Mouse (Mus musculus): ENCODE measurements around the gene Prkca. TPM values are rescaled to one million over a fixed set of nuclear protein-coding genes. Genes with fewer than 3 reads are reported as not detected.

Gene Prkca
- total RNA-seq (2021): 100 to 1,000 TPM; 166 to 177 TPM

GRCm38 (mm10) chr11:108343789-108344462 is at the start of gene Prkca:
Gene Prkca (minus strand): TSS chr11:108343928.
- DNase-seq (ENCODE audit: low spot score in 2 of 2): peak; percentile 95 to 96
- intact Hi-C loops (cut with DNase I): loop anchor here (5.0 to 10.0 kb wide), 3 partner anchors 122 to 309 kb away; no protein-coding TSS in a partner anchor

- intact Hi-C loops (cut with DNase I): no loop called here
Observed at GRCm38 (mm10) chr11:108385666-108386024, 41.9 kb upstream of the Prkca start.

GRCm38 (mm10) chr11:108384920-108385665 is 41.4 kb upstream of the Prkca start:
- DNase-seq (ENCODE audit: low spot score in 2 of 2): no peak
- intact Hi-C loops (cut with DNase I): no loop called here

More at GRCm38 (mm10) chr11:108385666-108386024, 41.9 kb upstream of the Prkca start:
- no peak for DNase-seq (ENCODE audit: low spot score in 2 of 2)

GRCm38 (mm10) chr11:108382664-108383063 is 38.9 kb upstream of the Prkca start:
- DNase-seq (ENCODE audit: low spot score in 2 of 2): no peak

GRCm38 (mm10) chr11:108378363-108378751 is 34.6 kb upstream of the Prkca start:
- no peak for DNase-seq (ENCODE audit: low spot score in 2 of 2)
- intact Hi-C loops (cut with DNase I): loop anchor here (2.0 to 5.0 kb wide), 3 partner anchors 250 to 516 kb away; no protein-coding TSS in a partner anchor

More at GRCm38 (mm10) chr11:108382664-108383063, 38.9 kb upstream of the Prkca start:
- intact Hi-C loops (cut with DNase I): no loop called here

GRCm38 (mm10) chr11:108377680-108378362 is 34.1 kb upstream of the Prkca start:
- peak; percentile 77 to 79 for DNase-seq (ENCODE audit: low spot score in 2 of 2)
- intact Hi-C loops (cut with DNase I): loop anchor here (2.0 to 5.0 kb wide), 4 partner anchors 249 to 516 kb away; no protein-coding TSS in a partner anchor

- intact Hi-C loops (cut with DNase I): loop anchor here (2.0 to 5.0 kb wide), 3 partner anchors 346 to 515 kb away; no protein-coding TSS in a partner anchor
- no peak for DNase-seq (ENCODE audit: low spot score in 2 of 2)
Observed at GRCm38 (mm10) chr11:108376815-108377214, 33.1 kb upstream of the Prkca start.

- DNase-seq (ENCODE audit: low spot score in 2 of 2): no peak
- intact Hi-C loops (cut with DNase I): no loop called here
Observed at GRCm38 (mm10) chr11:108367046-108367445, 23.3 kb upstream of the Prkca start.

- intact Hi-C loops (cut with DNase I): no loop called here
- DNase-seq (ENCODE audit: low spot score in 2 of 2): no peak
Observed at GRCm38 (mm10) chr11:108365600-108365999, 21.9 kb upstream of the Prkca start.

- intact Hi-C loops (cut with DNase I): no loop called here
- DNase-seq (ENCODE audit: low spot score in 2 of 2): no peak
Observed at GRCm38 (mm10) chr11:108364945-108365589, 21.3 kb upstream of the Prkca start.

- no peak for DNase-seq (ENCODE audit: low spot score in 2 of 2)
- intact Hi-C loops (cut with DNase I): no loop called here
Observed at GRCm38 (mm10) chr11:108363991-108364390, 20.3 kb upstream of the Prkca start.

- intact Hi-C loops (cut with DNase I): no loop called here
- no peak for DNase-seq (ENCODE audit: low spot score in 2 of 2)
Observed at GRCm38 (mm10) chr11:108362965-108363364, 19.2 kb upstream of the Prkca start.

GRCm38 (mm10) chr11:108360983-108361382 is 17.3 kb upstream of the Prkca start:
- intact Hi-C loops (cut with DNase I): no loop called here
- DNase-seq (ENCODE audit: low spot score in 2 of 2): no peak

GRCm38 (mm10) chr11:108358911-108359310 is 15.2 kb upstream of the Prkca start:
- DNase-seq (ENCODE audit: low spot score in 2 of 2): no peak
- intact Hi-C loops (cut with DNase I): no loop called here

- intact Hi-C loops (cut with DNase I): no loop called here
- DNase-seq (ENCODE audit: low spot score in 2 of 2): no peak
Observed at GRCm38 (mm10) chr11:108356020-108356419, 12.3 kb upstream of the Prkca start.

GRCm38 (mm10) chr11:108352842-108353388 is 9.2 kb upstream of the Prkca start:
- DNase-seq (ENCODE audit: low spot score in 2 of 2): no peak
- intact Hi-C loops (cut with DNase I): no loop called here

- no peak for DNase-seq (ENCODE audit: low spot score in 2 of 2)
- intact Hi-C loops (cut with DNase I): no loop called here
Observed at GRCm38 (mm10) chr11:108350799-108351198, 7.1 kb upstream of the Prkca start.

- DNase-seq (ENCODE audit: low spot score in 2 of 2): no peak
- intact Hi-C loops (cut with DNase I): loop anchor here (10.0 kb wide), 1 partner anchor 311 kb away; no protein-coding TSS in a partner anchor
Observed at GRCm38 (mm10) chr11:108345321-108345720, 1.6 kb upstream of the Prkca start.

- intact Hi-C loops (cut with DNase I): loop anchor here (5.0 to 10.0 kb wide), 3 partner anchors 122 to 310 kb away; no protein-coding TSS in a partner anchor
- no peak for DNase-seq (ENCODE audit: low spot score in 2 of 2)
Observed at GRCm38 (mm10) chr11:108344759-108345158, 1.0 kb upstream of the Prkca start.
